Comparison of ENCODE assay signal across 15 mouse cellular contexts in the genomic region with DNA sequence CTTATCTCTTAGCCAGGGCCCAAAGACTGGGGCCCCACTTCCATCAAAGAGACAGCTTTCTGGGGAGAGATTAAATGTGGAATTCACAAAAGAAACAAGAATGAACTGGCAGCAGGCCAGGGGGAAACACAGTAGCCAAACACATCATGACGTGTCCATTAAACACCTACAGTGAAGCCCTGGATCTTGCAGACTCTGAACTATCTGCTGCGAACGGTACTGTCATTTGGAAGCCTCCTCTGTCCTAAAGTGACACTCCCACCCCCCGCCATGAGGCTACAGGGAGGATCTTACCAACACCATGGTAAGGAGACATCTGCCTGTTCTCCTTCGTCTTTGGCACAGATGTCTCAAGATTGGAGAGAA. TPM values are rescaled to one million over a fixed set of nuclear protein-coding genes. Genes with fewer than 3 reads are reported as not detected.
DNase-seq lines count a peak whose midpoint lies in the region; ATAC-seq lines count a peak whose summit lies in the region.
"Had no signal": no experiment of that assay in that cellular context is flagged by ENCODE, and none has a peak within 500 bp of the region (broad histone marks: within the 10 kb centered on the region; RNA-seq: fewer than 3 reads in every experiment).

No protein-coding gene starts in this region.

- WGBS in forebrain, embryonic 13.5 days: 56% methylated on average over 5 of the region's 5 CpGs

- no peaks in the 10 kb centered on the region for H3K36me3 ChIP-seq in forebrain, embryonic 13.5 days (ENCODE audit: poor library complexity, severe bottlenecking)
- H3K36me3 ChIP-seq: neural tube, embryonic 12.5 days had no signal

- no peak overlapping the region for H3K9ac ChIP-seq in forebrain, embryonic 13.5 days
- H3K9ac ChIP-seq: hindbrain, embryonic 14.5 days; neural tube, embryonic 12.5 days had no signal

- H3K4me3 ChIP-seq in forebrain, embryonic 13.5 days: no peak overlapping the region
- H3K4me3 ChIP-seq: gastrocnemius, adult 2 months; neural tube, embryonic 12.5 days had no signal

- no peak for ATAC-seq in forebrain, embryonic 13.5 days

- peaks cover 7% of the 10 kb centered on the region; the same call in 1 of the 2 replicates for H3K4me1 ChIP-seq in forebrain, embryonic 13.5 days
- H3K4me1 ChIP-seq: neural tube, embryonic 12.5 days had no signal

- H3K9me3 ChIP-seq in forebrain, embryonic 13.5 days (replicated peaks): no peaks in the 10 kb centered on the region
- H3K9me3 ChIP-seq: neural tube, embryonic 12.5 days had no signal

- no peak overlapping the region for H3K4me2 ChIP-seq in forebrain, embryonic 13.5 days
- H3K4me2 ChIP-seq: hindbrain, embryonic 14.5 days; midbrain, embryonic 11.5 days; neural tube, embryonic 12.5 days had no signal

- H3K27ac ChIP-seq in forebrain, embryonic 13.5 days: no peak overlapping the region
- H3K27ac ChIP-seq: gastrocnemius, adult 2 months; hindbrain, embryonic 14.5 days; neural tube, embryonic 12.5 days had no signal

- H3K27me3 ChIP-seq in forebrain, embryonic 13.5 days: no peaks in the 10 kb centered on the region
- H3K27me3 ChIP-seq: neural tube, embryonic 12.5 days had no signal

- peak; percentile 30 to 37 for DNase-seq in cerebellum, postnatal 10 days
- no peak for DNase-seq in cerebellum, adult 18-20 months
- DNase-seq in layer of hippocampus, adult 11-12 months (ENCODE audit: low spot score): peak; percentile 25
- no peak for DNase-seq in layer of hippocampus, postnatal 14 days (ENCODE audit: low spot score in 2 of 2)
- DNase-seq in right cerebral cortex, postnatal 14 days: peak; percentile 22
- DNase-seq in right cerebral cortex, postnatal 10 days (ENCODE audit: low spot score in 2 of 2): no peak
- DNase-seq in yolk sac, embryonic 10.5 days (ENCODE audit: low spot score): peak; percentile 45
- DNase-seq: adrenal gland, postnatal 10 days; gastrocnemius, adult 2 months had no signal

RNA-seq across cellular contexts. Expression of a gene that starts 1.0 kb away (rescaled TPM):
- under 1 TPM; 0.69 to 0.88 TPM for total RNA-seq in layer of hippocampus, postnatal 14 days (2021)
- 0.18 and 0.40 TPM in 2 replicates for polyA plus RNA-seq in forebrain, embryonic 13.5 days (2015; fragmentation: Nextera tagmentation; extraction: Ambion mirVana)

RNA-seq across cellular contexts. Expression of a gene that starts 13.6 kb away (rescaled TPM):
- total RNA-seq in layer of hippocampus, postnatal 14 days (2021): 100 to 1,000 TPM; 273 to 291 TPM
- 536 and 650 TPM in 2 replicates for polyA plus RNA-seq in forebrain, embryonic 13.5 days (2015; fragmentation: Nextera tagmentation; extraction: Ambion mirVana)

RNA-seq across cellular contexts. Expression of a gene that starts 27.3 kb away (rescaled TPM):
- 10 to 100 TPM; 11.4 to 14.5 TPM for total RNA-seq in layer of hippocampus, postnatal 14 days (2021)
- polyA plus RNA-seq in forebrain, embryonic 13.5 days (2015; fragmentation: Nextera tagmentation; extraction: Ambion mirVana): 28.4 and 29.6 TPM in 2 replicates

RNA-seq across cellular contexts. Expression of a gene that starts 39.8 kb away (rescaled TPM):
- under 1 TPM; 0.74 to 0.78 TPM for total RNA-seq in layer of hippocampus, postnatal 14 days (2021)
- polyA plus RNA-seq in forebrain, embryonic 13.5 days (2015; fragmentation: Nextera tagmentation; extraction: Ambion mirVana): not detected in 2 replicates
- total RNA-seq: adrenal gland, postnatal 10 days; gastrocnemius, adult 2 months had no signal
- polyA plus RNA-seq: midbrain, embryonic 11.5 days; neural tube, embryonic 12.5 days; small intestine, adult 2 months; urinary bladder, adult 2 months had no signal

RNA-seq across cellular contexts. Expression of a gene that starts 52.9 kb away (rescaled TPM):
- total RNA-seq in layer of hippocampus, postnatal 14 days (2021): 10 to 100 TPM; 17.3 to 23.8 TPM
- 42.2 and 44.6 TPM in 2 replicates for polyA plus RNA-seq in forebrain, embryonic 13.5 days (2015; fragmentation: Nextera tagmentation; extraction: Ambion mirVana)

Comparison
In these comparisons a context has a peak if more than half of its experiments do, and no peak if none do; other contexts are left out.
1. DNase-seq: peak in cerebellum, postnatal 10 days (2 of 2), layer of hippocampus, adult 11-12 months (single experiment), right cerebral cortex, postnatal 14 days (single experiment) and yolk sac, embryonic 10.5 days (single experiment); none in cerebellum, adult 18-20 months (0 of 2), layer of hippocampus, postnatal 14 days (0 of 2) and right cerebral cortex, postnatal 10 days (0 of 2).